7 mouse cellular contexts compared by ENCODE assay signal in the genomic region with DNA sequence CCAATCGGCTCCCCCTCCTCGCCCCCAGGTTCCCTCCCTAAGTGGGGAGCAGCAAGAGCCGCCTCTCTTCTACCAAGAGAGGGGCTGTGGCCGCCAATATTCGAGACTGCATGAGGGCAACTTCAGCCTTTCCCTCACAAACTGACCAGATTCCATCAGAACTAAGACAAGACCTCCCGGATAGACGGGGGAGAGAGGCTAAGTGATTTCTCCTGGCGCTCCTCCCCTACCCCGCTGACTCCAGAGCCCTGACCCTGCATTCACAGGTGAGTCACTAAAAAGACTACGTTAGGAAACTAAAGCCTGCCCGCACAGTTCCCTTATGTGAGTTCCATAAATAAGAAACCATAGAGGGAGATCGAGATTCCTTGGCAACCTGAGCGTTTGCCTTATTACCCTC. TPM values are rescaled to one million over a fixed set of nuclear protein-coding genes. Genes with fewer than 3 reads are reported as not detected.
DNase-seq lines count a peak whose midpoint lies in the region; ATAC-seq and TF ChIP-seq lines count a peak whose summit lies in the region.

No protein-coding gene starts in this region.

- TF ChIP-seq CTCF in stomach, postnatal 0 days (IDR thresholded peaks at IDR 0.05; ENCODE audit: low read depth), result no peak

- H3K4me1 ChIP-seq in heart, embryonic 16.5 days (ENCODE audit: control insufficient read depth, insufficient read depth, low read length), result no peaks in the 10 kb centered on the region
- H3K4me1 ChIP-seq in midbrain, embryonic 14.5 days (ENCODE audit: control insufficient read depth, insufficient read depth, low read length), result peaks cover 7% of the 10 kb centered on the region
- H3K4me1 ChIP-seq in midbrain, embryonic 11.5 days (ENCODE audit: control insufficient read depth, insufficient read depth, low read length), result peaks cover 8% of the 10 kb centered on the region
- H3K4me1 ChIP-seq in intestine, embryonic 15.5 days (replicated peaks), result peaks cover 34% of the 10 kb centered on the region
- no peaks in the 10 kb centered on the region for H3K4me1 ChIP-seq in stomach, postnatal 0 days (replicated peaks; ENCODE audit: control insufficient read depth, insufficient read depth)

- TF ChIP-seq EP300 in stomach, postnatal 0 days (optimal IDR thresholded peaks at IDR 0.05), result no peak

- no peak overlapping the region for H3K9ac ChIP-seq in heart, embryonic 16.5 days (ENCODE audit: low read length)
- H3K9ac ChIP-seq in midbrain, embryonic 14.5 days (replicated peaks; ENCODE audit: low read length), result no peak overlapping the region
- H3K9ac ChIP-seq in midbrain, embryonic 11.5 days (ENCODE audit: low read length), result no peak overlapping the region
- peak overlapping the region; percentile 52; the same call in 1 of the 2 replicates for H3K9ac ChIP-seq in intestine, embryonic 15.5 days
- H3K9ac ChIP-seq in stomach, postnatal 0 days (ENCODE audit: low read length), result peak overlapping the region; percentile 76

- no peak for ATAC-seq in heart, embryonic 16.5 days (replicated peaks; ENCODE audit: extremely low read depth, insufficient read depth, low FRiP score)
- ATAC-seq in midbrain, embryonic 14.5 days (ENCODE audit: low FRiP score, low TSS enrichment), result no peak
- ATAC-seq in midbrain, embryonic 11.5 days (ENCODE audit: low FRiP score), result no peak
- no peak for ATAC-seq in intestine, embryonic 15.5 days
- no peak for ATAC-seq in stomach, postnatal 0 days (ENCODE audit: low FRiP score, low TSS enrichment)

- peaks cover 25% of the 10 kb centered on the region for H3K27me3 ChIP-seq in heart, embryonic 16.5 days (ENCODE audit: control insufficient read depth, insufficient read depth, low read length)
- H3K27me3 ChIP-seq in midbrain, embryonic 14.5 days (ENCODE audit: control insufficient read depth, insufficient read depth, low read length), result peaks cover 22% of the 10 kb centered on the region
- H3K27me3 ChIP-seq in midbrain, embryonic 11.5 days (ENCODE audit: control insufficient read depth, insufficient read depth, low read length), result peaks cover 22% of the 10 kb centered on the region
- peaks cover 8% of the 10 kb centered on the region; the same call in 1 of the 2 replicates for H3K27me3 ChIP-seq in intestine, embryonic 15.5 days (replicated peaks)
- H3K27me3 ChIP-seq in stomach, postnatal 0 days (ENCODE audit: control insufficient read depth, insufficient read depth, low read length), result 0 out of 2 replicates have a peak, but pooled peaks cover 2% of the 10 kb centered on the region

- no peak overlapping the region for H3K27ac ChIP-seq in heart, embryonic 16.5 days (ENCODE audit: low read length)
- no peak overlapping the region for H3K27ac ChIP-seq in midbrain, embryonic 14.5 days (replicated peaks; ENCODE audit: low read depth, low read length)
- H3K27ac ChIP-seq in midbrain, embryonic 11.5 days (ENCODE audit: low read depth, low read length), result no peak overlapping the region
- H3K27ac ChIP-seq in intestine, embryonic 15.5 days, result no peak overlapping the region
- peak overlapping the region; percentile 40; the same call in 1 of the 2 replicates for H3K27ac ChIP-seq in stomach, postnatal 0 days (replicated peaks)

- 0 out of 2 replicates have a peak overlapping the region, but pooled peaks have one; percentile 97 for H3K4me2 ChIP-seq in heart, embryonic 16.5 days (ENCODE audit: low read depth, low read length)
- peak overlapping the region; percentile 68 for H3K4me2 ChIP-seq in midbrain, embryonic 14.5 days (ENCODE audit: low read length)
- H3K4me2 ChIP-seq in midbrain, embryonic 11.5 days, result no peak overlapping the region
- peak overlapping the region; percentile 82 for H3K4me2 ChIP-seq in intestine, embryonic 15.5 days (replicated peaks)
- H3K4me2 ChIP-seq in stomach, postnatal 0 days (replicated peaks; ENCODE audit: low read depth), result peak overlapping the region; percentile 90

- peak overlapping the region; percentile 60 for H3K4me3 ChIP-seq in heart, embryonic 16.5 days (ENCODE audit: low read length)
- H3K4me3 ChIP-seq in midbrain, embryonic 14.5 days (replicated peaks; ENCODE audit: low read depth, low read length), result no peak overlapping the region
- no peak overlapping the region for H3K4me3 ChIP-seq in midbrain, embryonic 11.5 days (ENCODE audit: low read depth, low read length)
- peak overlapping the region; percentile 50 for H3K4me3 ChIP-seq in intestine, embryonic 15.5 days (replicated peaks)
- peak overlapping the region; percentile 60 for H3K4me3 ChIP-seq in stomach, postnatal 0 days (ENCODE audit: low read depth, low read length)

- H3K9me3 ChIP-seq in heart, embryonic 16.5 days (replicated peaks; ENCODE audit: control insufficient read depth, low read length), result no peaks in the 10 kb centered on the region
- no peaks in the 10 kb centered on the region for H3K9me3 ChIP-seq in midbrain, embryonic 14.5 days (ENCODE audit: control insufficient read depth, low read length)
- H3K9me3 ChIP-seq in midbrain, embryonic 11.5 days (ENCODE audit: control insufficient read depth, low read length), result no peaks in the 10 kb centered on the region
- H3K9me3 ChIP-seq in intestine, embryonic 15.5 days, result no peaks in the 10 kb centered on the region
- no peaks in the 10 kb centered on the region for H3K9me3 ChIP-seq in stomach, postnatal 0 days (ENCODE audit: control insufficient read depth, low read length)

- no peak for DNase-seq in heart, adult 18-20 months
- DNase-seq in midbrain, embryonic 14.5 days, result no peak
- no peak for DNase-seq in midbrain, embryonic 11.5 days (ENCODE audit: low spot score, missing footprints)
- no peak for DNase-seq in stomach, postnatal 0 days (ENCODE audit: low spot score)
- no peak for DNase-seq in embryo, embryonic 10.5 days (ENCODE audit: low spot score)

- no peaks in the 10 kb centered on the region for H3K36me3 ChIP-seq in heart, embryonic 16.5 days (ENCODE audit: control insufficient read depth, insufficient read depth)
- no peaks in the 10 kb centered on the region for H3K36me3 ChIP-seq in midbrain, embryonic 14.5 days (ENCODE audit: control insufficient read depth, insufficient read depth, low read length)
- H3K36me3 ChIP-seq in midbrain, embryonic 11.5 days (ENCODE audit: control insufficient read depth, insufficient read depth, low read length), result no peaks in the 10 kb centered on the region
- H3K36me3 ChIP-seq in intestine, embryonic 15.5 days, result no peaks in the 10 kb centered on the region
- H3K36me3 ChIP-seq in stomach, postnatal 0 days (ENCODE audit: control insufficient read depth, insufficient read depth, low read length), result no peaks in the 10 kb centered on the region

- WGBS in heart, embryonic 16.5 days, result 75% methylated on average over 13 of the region's 13 CpGs
- 62% methylated on average over 13 of the region's 13 CpGs for WGBS in midbrain, embryonic 14.5 days
- 57% methylated on average over 13 of the region's 13 CpGs for WGBS in midbrain, embryonic 11.5 days
- 58% methylated on average over 13 of the region's 13 CpGs for WGBS in intestine, embryonic 15.5 days
- WGBS in stomach, postnatal 0 days, result 47% methylated on average over 13 of the region's 13 CpGs

RNA-seq across cellular contexts. Expression of a gene that starts 1.2 kb away (rescaled TPM):
- 3.0 and 4.5 TPM in 2 replicates for polyA plus RNA-seq in heart, embryonic 16.5 days (2015; fragmentation: Nextera tagmentation; extraction: Ambion mirVana)
- total RNA-seq in heart, adult 18-20 months (2021), result 1 to 10 TPM; 1.8 to 2.4 TPM
- polyA plus RNA-seq in midbrain, embryonic 14.5 days (2014; fragmentation: Nextera tagmentation; extraction: Ambion mirVana), result 5.7 and 8.8 TPM in 2 replicates
- 3.0 and 3.5 TPM in 2 replicates for polyA plus RNA-seq in midbrain, embryonic 11.5 days (2014; fragmentation: Nextera tagmentation; extraction: Ambion mirVana)
- 18.3 and 18.4 TPM in 2 replicates for polyA plus RNA-seq in intestine, embryonic 15.5 days (2015; fragmentation: Nextera tagmentation; extraction: Ambion mirVana)
- polyA plus RNA-seq in stomach, postnatal 0 days (2015; fragmentation: Nextera tagmentation; extraction: Ambion mirVana), result 9.0 and 11.0 TPM in 2 replicates

Comparison
In these comparisons a context has a peak if more than half of its experiments do, and no peak if none do; other contexts are left out.
1. H3K4me3 ChIP-seq: peak in heart, embryonic 16.5 days (single experiment), intestine, embryonic 15.5 days (single experiment) and stomach, postnatal 0 days (single experiment); none in midbrain, embryonic 14.5 days (single experiment) and midbrain, embryonic 11.5 days (single experiment).
2. H3K9ac ChIP-seq: peak in intestine, embryonic 15.5 days (single experiment) and stomach, postnatal 0 days (single experiment); none in heart, embryonic 16.5 days (single experiment), midbrain, embryonic 14.5 days (single experiment) and midbrain, embryonic 11.5 days (single experiment).